Mouse (Mus musculus) lung, adult 18-20 months (tissue): ENCODE data around the gene Hspb2.

Source experiments
- DNase-seq, 2 experiments: peaks; one replicate each; pipeline ENCODE4 v3.0.0; 2022; ENCODE audit warnings: mixed read lengths in 2 of 2

Gene Hspb2

DNA sequence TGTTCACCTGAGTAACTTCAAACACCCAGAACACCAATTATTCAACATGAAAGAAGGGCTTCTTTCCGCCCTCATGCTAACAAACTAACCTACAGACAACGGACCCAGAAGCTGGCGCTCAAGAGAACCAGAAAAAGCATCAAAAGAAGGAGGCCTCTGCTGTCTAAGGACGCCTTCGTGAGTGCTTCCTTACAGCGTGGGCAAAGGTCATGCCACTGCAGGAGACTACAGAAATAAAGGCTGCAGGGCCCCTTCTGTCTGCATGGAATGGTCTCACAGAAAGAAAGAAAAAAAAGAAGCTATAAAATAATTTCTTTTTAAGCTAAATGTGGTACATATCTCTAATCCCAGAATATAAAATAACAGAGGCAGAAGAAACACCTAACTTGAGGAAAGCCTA is 47.2 kb downstream of the Hspb2 start:
- no peak for DNase-seq
